Mouse (Mus musculus): ENCODE data around the gene Odf4. TPM values are rescaled to one million over a fixed set of nuclear protein-coding genes. Genes with fewer than 3 reads are reported as not detected.

Odf4 gene
- polyA plus RNA-seq, 1 experiment = not detected

DNA sequence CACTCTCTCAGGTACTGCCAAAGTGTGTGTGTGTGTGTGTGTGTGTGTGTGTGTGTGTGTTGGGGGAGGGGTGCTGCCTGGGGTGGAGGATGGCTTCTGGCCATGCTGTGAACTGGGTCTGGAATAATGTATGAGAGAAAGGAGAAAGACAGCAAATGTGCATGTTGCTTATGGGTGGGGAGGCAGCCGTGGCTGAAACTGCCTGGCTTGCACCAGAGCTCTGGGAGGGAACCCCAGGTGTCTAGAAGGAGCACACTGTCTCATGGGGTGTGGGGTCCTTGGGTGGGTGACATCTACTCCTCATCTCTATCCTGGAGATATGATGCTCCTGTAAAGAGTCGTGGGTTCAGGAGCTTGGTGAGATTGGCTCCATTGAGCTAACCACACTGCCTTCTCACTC is 38.2 kb downstream of the Odf4 start:
- Histone ChIP-seq H3K79me3 (ENCODE audit: low read depth) (no peaks in the 10 kb centered on the region), H3K36me3 (ENCODE audit: control insufficient read depth, insufficient read depth) (no peaks in the 10 kb centered on the region), H3K4me3 (ENCODE audit: insufficient read depth, poor library complexity, severe bottlenecking) (no peak overlapping the region), H3ac (ENCODE audit: control insufficient read depth, insufficient read length, low read depth) (no peak overlapping the region), H3K79me2 (ENCODE audit: control insufficient read depth, insufficient read depth) (no peaks in the 10 kb centered on the region), H3K27me3 (ENCODE audit: control insufficient read depth, insufficient read depth, insufficient read length) (peaks cover 31% of the 10 kb centered on the region)
- TF ChIP-seq MYOG (IDR thresholded peaks at IDR 0.05; ENCODE audit: control insufficient read depth, extremely low read depth, insufficient read length) = no peak
- no peak for TF ChIP-seq USF1 (IDR thresholded peaks at IDR 0.05; ENCODE audit: low read depth)
- TF ChIP-seq FOSL1 (IDR thresholded peaks at IDR 0.05; ENCODE audit: insufficient read depth, low read length, poor library complexity, severe bottlenecking) = no peak
- TF ChIP-seq CEBPB (IDR thresholded peaks at IDR 0.05; ENCODE audit: low read depth) = no peak

DNA sequence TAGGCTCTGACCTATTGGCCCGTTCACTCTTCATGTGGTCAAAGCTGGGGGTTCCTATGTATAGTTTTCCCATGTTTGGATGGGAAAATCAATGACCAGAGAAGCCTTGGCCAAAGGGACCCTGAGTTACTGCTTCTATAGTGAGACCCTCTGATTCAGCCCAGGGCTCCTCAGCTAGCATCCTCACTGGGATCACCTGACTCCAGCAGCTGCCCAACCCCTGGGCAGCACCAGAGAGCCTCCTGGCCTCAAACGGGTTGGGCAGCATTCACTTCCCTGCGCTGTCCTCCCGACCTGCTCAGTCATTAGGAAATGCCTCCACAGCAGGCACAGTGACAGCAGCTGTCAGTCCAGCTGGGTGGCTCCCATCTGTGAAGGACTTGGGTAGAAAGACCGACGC is 38.6 kb downstream of the Odf4 start, which contains the start of gene Rnf222:
TSS of gene Rnf222 (plus strand) at position 301 of the 400 bp plus-strand sequence.
- H3K79me3 ChIP-seq (ENCODE audit: low read depth) = no peaks in the 10 kb centered on the region
- H3K79me2 ChIP-seq (ENCODE audit: control insufficient read depth, insufficient read depth) = no peaks in the 10 kb centered on the region
- H3ac ChIP-seq (ENCODE audit: control insufficient read depth, insufficient read length, low read depth) = no peak within 1 kb of the TSS
- no peak within 1 kb of the TSS for H3K4me3 ChIP-seq (ENCODE audit: insufficient read depth, poor library complexity, severe bottlenecking)
- TF ChIP-seq MAX (IDR thresholded peaks at IDR 0.05) (no peak), USF1 (IDR thresholded peaks at IDR 0.05; ENCODE audit: low read depth) (no peak), CTCF (IDR thresholded peaks at IDR 0.05; ENCODE audit: control insufficient read depth, insufficient read depth, insufficient read length) (no peak), FOSL1 (IDR thresholded peaks at IDR 0.05; ENCODE audit: insufficient read depth, low read length, poor library complexity, severe bottlenecking) (no peak), MYOG (IDR thresholded peaks at IDR 0.05; ENCODE audit: control insufficient read depth, extremely low read depth, insufficient read length) (no peak), MYOD1 (IDR thresholded peaks at IDR 0.05; ENCODE audit: control insufficient read depth, insufficient read length, low read depth) (no peak), CEBPB (IDR thresholded peaks at IDR 0.05; ENCODE audit: low read depth) (no peak)
- H3K27me3 ChIP-seq (ENCODE audit: control insufficient read depth, insufficient read depth, insufficient read length) = peaks cover 29% of the 10 kb centered on the region
- H3K36me3 ChIP-seq (ENCODE audit: control insufficient read depth, insufficient read depth) = no peaks in the 10 kb centered on the region

DNA sequence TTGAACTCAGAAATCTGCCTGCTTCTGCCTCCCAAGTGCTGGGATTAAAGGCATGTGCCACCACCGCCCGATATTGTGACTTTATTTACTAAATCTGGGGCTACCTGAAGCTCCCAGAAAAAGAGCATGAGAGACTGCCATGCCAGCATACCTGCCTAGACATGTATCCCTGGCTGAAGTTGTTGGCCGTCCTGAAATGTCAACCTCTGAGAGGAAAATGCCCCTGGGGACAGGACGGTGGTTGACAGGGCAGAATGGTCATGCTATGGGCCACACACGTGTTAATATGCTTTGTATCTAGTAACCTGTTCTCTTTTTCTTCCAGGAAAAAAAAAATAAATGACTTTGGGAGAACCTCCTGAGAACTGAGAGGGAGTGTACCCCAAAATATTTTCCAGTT is 40.8 kb downstream of the Odf4 start:
- TF ChIP-seq MAX (IDR thresholded peaks at IDR 0.05) (no peak), CEBPB (IDR thresholded peaks at IDR 0.05; ENCODE audit: low read depth) (no peak), USF1 (IDR thresholded peaks at IDR 0.05; ENCODE audit: low read depth) (no peak), MYOD1 (IDR thresholded peaks at IDR 0.05; ENCODE audit: control insufficient read depth, insufficient read length, low read depth) (no peak), MYOG (IDR thresholded peaks at IDR 0.05; ENCODE audit: control insufficient read depth, extremely low read depth, insufficient read length) (no peak), FOSL1 (IDR thresholded peaks at IDR 0.05; ENCODE audit: insufficient read depth, low read length, poor library complexity, severe bottlenecking) (no peak), CTCF (IDR thresholded peaks at IDR 0.05; ENCODE audit: control insufficient read depth, insufficient read depth, insufficient read length) (no peak)
- H3K79me2 ChIP-seq (ENCODE audit: control insufficient read depth, insufficient read depth) = no peaks in the 10 kb centered on the region
- peaks cover 18% of the 10 kb centered on the region for H3K27me3 ChIP-seq (ENCODE audit: control insufficient read depth, insufficient read depth, insufficient read length)
- H3K4me3 ChIP-seq (ENCODE audit: insufficient read depth, poor library complexity, severe bottlenecking) = no peak overlapping the region
- H3K79me3 ChIP-seq (ENCODE audit: low read depth) = no peaks in the 10 kb centered on the region
- H3K36me3 ChIP-seq (ENCODE audit: control insufficient read depth, insufficient read depth) = no peaks in the 10 kb centered on the region
- no peak overlapping the region for H3ac ChIP-seq (ENCODE audit: control insufficient read depth, insufficient read length, low read depth)

DNA sequence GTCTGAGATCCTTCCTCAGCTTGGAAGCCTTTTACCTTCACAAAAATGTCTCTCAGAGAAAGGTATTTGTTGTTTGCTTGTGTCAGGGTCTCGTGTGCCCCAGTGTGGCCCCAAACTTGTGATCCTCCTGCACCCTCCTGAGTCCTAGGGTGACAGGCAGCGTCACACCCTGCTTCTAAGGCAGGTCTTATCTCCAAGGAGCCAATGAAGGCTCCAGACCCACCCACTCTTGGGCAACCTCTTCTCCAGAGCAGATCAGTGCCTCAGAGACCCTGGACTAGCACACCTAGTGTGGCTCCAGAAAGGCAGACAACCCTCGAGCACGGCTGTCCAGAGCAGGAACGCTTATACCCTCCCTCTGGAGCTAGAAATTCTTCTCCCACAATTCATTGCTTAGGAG is 42.5 kb downstream of the Odf4 start:
- Histone ChIP-seq H3K79me2 (ENCODE audit: control insufficient read depth, insufficient read depth) (no peaks in the 10 kb centered on the region), H3K27me3 (ENCODE audit: control insufficient read depth, insufficient read depth, insufficient read length) (peaks cover 16% of the 10 kb centered on the region), H3K79me3 (ENCODE audit: low read depth) (no peaks in the 10 kb centered on the region), H3ac (ENCODE audit: control insufficient read depth, insufficient read length, low read depth) (no peak overlapping the region), H3K4me3 (ENCODE audit: insufficient read depth, poor library complexity, severe bottlenecking) (no peak overlapping the region), H3K36me3 (ENCODE audit: control insufficient read depth, insufficient read depth) (no peaks in the 10 kb centered on the region)
- TF ChIP-seq FOSL1 (IDR thresholded peaks at IDR 0.05; ENCODE audit: insufficient read depth, low read length, poor library complexity, severe bottlenecking) (no peak), MYOG (IDR thresholded peaks at IDR 0.05; ENCODE audit: control insufficient read depth, extremely low read depth, insufficient read length) (no peak), CEBPB (IDR thresholded peaks at IDR 0.05; ENCODE audit: low read depth) (no peak), CTCF (IDR thresholded peaks at IDR 0.05; ENCODE audit: control insufficient read depth, insufficient read depth, insufficient read length) (no peak), MAX (IDR thresholded peaks at IDR 0.05) (no peak), USF1 (IDR thresholded peaks at IDR 0.05; ENCODE audit: low read depth) (no peak), MYOD1 (IDR thresholded peaks at IDR 0.05; ENCODE audit: control insufficient read depth, insufficient read length, low read depth) (no peak)

DNA sequence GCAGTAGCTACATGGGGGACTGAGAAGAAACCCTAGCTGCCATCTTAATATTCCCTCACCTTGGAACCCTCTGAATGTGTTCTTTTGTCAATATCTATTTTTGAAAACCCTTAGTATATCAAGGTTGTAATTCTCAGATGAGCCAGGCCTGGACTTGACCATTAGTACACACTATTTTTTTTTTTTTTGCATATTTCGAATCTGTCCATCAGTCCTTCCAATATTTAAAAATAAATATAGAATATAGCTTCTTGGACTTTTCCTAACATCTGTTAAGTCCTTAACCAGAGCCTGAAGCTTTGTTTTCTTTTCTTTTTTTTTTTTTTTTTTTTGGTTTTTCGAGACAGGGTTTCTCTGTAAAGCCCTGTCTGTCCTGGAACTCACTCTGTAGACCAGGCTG is 43.0 kb downstream of the Odf4 start:
- H3K79me3 ChIP-seq (ENCODE audit: low read depth) = no peaks in the 10 kb centered on the region
- no peaks in the 10 kb centered on the region for H3K36me3 ChIP-seq (ENCODE audit: control insufficient read depth, insufficient read depth)
- no peak overlapping the region for H3ac ChIP-seq (ENCODE audit: control insufficient read depth, insufficient read length, low read depth)
- TF ChIP-seq USF1 (IDR thresholded peaks at IDR 0.05; ENCODE audit: low read depth) = no peak
- TF ChIP-seq MAX (IDR thresholded peaks at IDR 0.05) = no peak
- TF ChIP-seq FOSL1 (IDR thresholded peaks at IDR 0.05; ENCODE audit: insufficient read depth, low read length, poor library complexity, severe bottlenecking) = no peak
- TF ChIP-seq CEBPB (IDR thresholded peaks at IDR 0.05; ENCODE audit: low read depth) = no peak
- no peak for TF ChIP-seq CTCF (IDR thresholded peaks at IDR 0.05; ENCODE audit: control insufficient read depth, insufficient read depth, insufficient read length)
- TF ChIP-seq MYOG (IDR thresholded peaks at IDR 0.05; ENCODE audit: control insufficient read depth, extremely low read depth, insufficient read length) = no peak
- no peak for TF ChIP-seq MYOD1 (IDR thresholded peaks at IDR 0.05; ENCODE audit: control insufficient read depth, insufficient read length, low read depth)
- no peak overlapping the region for H3K4me3 ChIP-seq (ENCODE audit: insufficient read depth, poor library complexity, severe bottlenecking)
- peaks cover 14% of the 10 kb centered on the region for H3K27me3 ChIP-seq (ENCODE audit: control insufficient read depth, insufficient read depth, insufficient read length)
- no peaks in the 10 kb centered on the region for H3K79me2 ChIP-seq (ENCODE audit: control insufficient read depth, insufficient read depth)

DNA sequence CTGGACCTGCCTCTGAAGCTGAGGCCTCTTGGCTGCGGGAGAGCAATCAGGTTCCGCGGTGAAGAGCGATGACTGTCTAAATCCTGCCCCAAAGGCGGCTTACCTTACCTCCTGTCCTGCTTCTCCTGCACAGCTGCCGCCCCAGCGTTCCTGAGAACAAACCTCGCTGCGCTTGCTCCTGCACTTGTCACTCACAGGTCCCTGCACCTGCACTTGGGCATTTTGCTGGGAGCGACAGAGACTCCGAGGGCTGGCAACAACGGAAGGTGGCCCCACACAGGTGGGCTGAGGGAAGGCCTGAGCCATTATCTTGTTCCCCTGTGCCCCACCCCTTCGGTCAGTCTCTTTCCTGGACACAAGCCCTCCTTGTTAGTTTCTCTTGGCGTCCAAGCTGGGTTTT is 44.8 kb downstream of the Odf4 start:
- Histone ChIP-seq H3K36me3 (ENCODE audit: control insufficient read depth, insufficient read depth) (no peaks in the 10 kb centered on the region), H3K79me3 (ENCODE audit: low read depth) (no peaks in the 10 kb centered on the region), H3K79me2 (ENCODE audit: control insufficient read depth, insufficient read depth) (no peaks in the 10 kb centered on the region), H3ac (ENCODE audit: control insufficient read depth, insufficient read length, low read depth) (no peak overlapping the region), H3K4me3 (ENCODE audit: insufficient read depth, poor library complexity, severe bottlenecking) (no peak overlapping the region), H3K27me3 (ENCODE audit: control insufficient read depth, insufficient read depth, insufficient read length) (peaks cover 3% of the 10 kb centered on the region)
- TF ChIP-seq CTCF (IDR thresholded peaks at IDR 0.05; ENCODE audit: control insufficient read depth, insufficient read depth, insufficient read length) (no peak), USF1 (IDR thresholded peaks at IDR 0.05; ENCODE audit: low read depth) (no peak), MAX (IDR thresholded peaks at IDR 0.05) (no peak), MYOD1 (IDR thresholded peaks at IDR 0.05; ENCODE audit: control insufficient read depth, insufficient read length, low read depth) (no peak), FOSL1 (IDR thresholded peaks at IDR 0.05; ENCODE audit: insufficient read depth, low read length, poor library complexity, severe bottlenecking) (no peak), CEBPB (IDR thresholded peaks at IDR 0.05; ENCODE audit: low read depth) (no peak), MYOG (IDR thresholded peaks at IDR 0.05; ENCODE audit: control insufficient read depth, extremely low read depth, insufficient read length) (no peak)

Data from C2C12 (cell line).